Mouse (Mus musculus): ENCODE data around the gene Nrbf2.

Gene Nrbf2

DNA sequence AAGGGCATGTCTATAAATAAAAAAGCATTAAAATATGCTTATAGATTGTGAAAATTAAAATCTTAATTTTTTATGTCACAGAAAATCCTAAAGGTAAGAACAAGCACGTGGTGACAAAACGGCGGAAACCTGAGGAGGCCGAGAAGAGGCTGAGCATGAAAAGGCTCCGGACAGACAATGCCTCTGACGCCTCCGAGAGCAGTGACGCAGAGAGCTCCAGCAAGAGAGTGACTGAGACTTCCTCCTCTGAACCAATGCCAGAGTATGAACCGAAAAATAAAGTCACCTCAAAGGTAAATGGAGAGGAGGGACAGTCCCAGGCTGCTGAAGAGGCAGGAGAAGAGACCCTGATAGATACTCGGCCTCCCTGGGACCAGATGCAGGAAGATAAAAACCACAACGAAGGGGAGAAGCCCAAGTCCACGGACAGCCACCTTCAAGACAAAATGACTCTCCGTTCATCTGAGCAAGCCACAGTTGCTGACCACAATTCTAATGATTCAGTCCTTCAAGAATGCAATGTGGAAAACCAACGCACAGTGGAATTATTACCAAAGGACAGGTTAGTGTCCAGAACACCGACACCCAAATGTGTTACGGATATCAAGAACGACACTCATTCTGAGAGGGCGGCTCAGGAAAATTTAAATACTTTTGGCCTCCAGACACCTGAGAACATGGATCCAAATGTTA lies 66.1 kb downstream of the Nrbf2 start:
- in situ Hi-C loops (cut with MboI, MseI) = loop anchor here (10.0 kb wide), 1 partner anchor 304 kb away; no protein-coding TSS in a partner anchor

GRCm38 (mm10) chr10:67216872-67217271 lies 68.2 kb downstream of the Nrbf2 start:
- in situ Hi-C loops (cut with MboI, MseI) = loop anchor here (10.0 kb wide), 1 partner anchor 302 kb away; no protein-coding TSS in a partner anchor
